Mouse (Mus musculus) midbrain, embryonic 11.5 days (tissue): ENCODE results near the gene Prkce. TPM values are rescaled to one million over a fixed set of nuclear protein-coding genes. Genes with fewer than 3 reads are reported as not detected.

Experiments used
- ATAC-seq: fragments of 200-750 bp; cut with Nextera tagmentation; 2 replicates; pipeline ENCODE4 v1.8.0; 2017; ENCODE audit warnings: moderate TSS enrichment, moderate library complexity; ENCODE audit not compliant: low FRiP score
- DNase-seq: peaks from one replicate; pipeline ENCODE4 v3.0.0; 2015; ENCODE audit warnings: low spot score; ENCODE audit errors: missing footprints
- H3K27ac ChIP-seq: fragments of 300-500 bp; sonication (generic); 2 replicates; pipeline ENCODE4 v1.5.1; 2014; ENCODE audit warnings: low read depth, low read length
- H3K27me3 ChIP-seq: fragments of 300-500 bp; sonication (generic); 2 replicates; pipeline ENCODE4 v1.6.1; 2014; ENCODE audit warnings: mild to moderate bottlenecking, low read length, moderate library complexity, mixed read lengths; ENCODE audit not compliant: control insufficient read depth, insufficient read depth
- H3K36me3 ChIP-seq: fragments of 300-500 bp; sonication (generic); 2 replicates; pipeline ENCODE4 v1.6.1; 2014; ENCODE audit warnings: mild to moderate bottlenecking, low read length, moderate library complexity, mixed read lengths; ENCODE audit not compliant: control insufficient read depth, insufficient read depth
- H3K4me1 ChIP-seq: fragments of 300-500 bp; sonication (generic); 2 replicates; pipeline ENCODE4 v1.6.1; 2014; ENCODE audit warnings: low read length; ENCODE audit not compliant: control insufficient read depth, insufficient read depth
- H3K4me2 ChIP-seq: fragments of 300-500 bp; sonication (generic); 2 replicates; pipeline ENCODE4 v1.6.1; 2014; ENCODE audit warnings: mild to moderate bottlenecking, moderate library complexity
- H3K4me3 ChIP-seq: fragments of 300-500 bp; sonication (generic); 2 replicates; pipeline ENCODE4 v1.5.1; 2014; ENCODE audit warnings: low read depth, low read length
- H3K9ac ChIP-seq: fragments of 300-500 bp; sonication (generic); 2 replicates; pipeline ENCODE4 v1.6.1; 2014; ENCODE audit warnings: low read length
- H3K9me3 ChIP-seq: fragments of 300-500 bp; sonication (generic); 2 replicates; pipeline ENCODE4 v1.6.1; 2016; ENCODE audit warnings: low read length; ENCODE audit not compliant: control insufficient read depth
- WGBS: fragments of 180-500 bp; shearing (Covaris S2); extraction: QIAGEN DNeasy Blood & Tissue Kit; methylation state at CpG from one replicate; pipeline ENCODE4 v1.1.7; 2014; 5-methylcytosine and 5-hydroxymethylcytosine counted together
- polyA plus RNA-seq: library from polyadenylated mRNA; unstranded; fragments of >200 nt; fragmentation: Nextera tagmentation; extraction: Ambion mirVana; gene quantifications from 2 replicates; pipeline ENCODE4 v1.2.1, GENCODE M21; 2014

The Prkce gene
- polyA plus RNA-seq, 1 experiment from 2014 or later = 3.5 TPM

- Histone ChIP-seq H3K36me3 (no peaks in the 10 kb centered on the region), H3K9me3 (no peaks in the 10 kb centered on the region), H3K4me3 (no peak overlapping the region), H3K4me1 (no peaks in the 10 kb centered on the region), H3K27me3 (no peaks in the 10 kb centered on the region), H3K27ac (no peak overlapping the region), H3K9ac (no peak overlapping the region), H3K4me2 (no peak overlapping the region)
- DNase-seq (peak; percentile 54), ATAC-seq (no peak)
- WGBS = 88% methylated on average over 10 of the region's 10 CpGs
Observed at GRCm38 (mm10) chr17:86236026-86236712, 68.6 kb downstream of the Prkce start.

DNA sequence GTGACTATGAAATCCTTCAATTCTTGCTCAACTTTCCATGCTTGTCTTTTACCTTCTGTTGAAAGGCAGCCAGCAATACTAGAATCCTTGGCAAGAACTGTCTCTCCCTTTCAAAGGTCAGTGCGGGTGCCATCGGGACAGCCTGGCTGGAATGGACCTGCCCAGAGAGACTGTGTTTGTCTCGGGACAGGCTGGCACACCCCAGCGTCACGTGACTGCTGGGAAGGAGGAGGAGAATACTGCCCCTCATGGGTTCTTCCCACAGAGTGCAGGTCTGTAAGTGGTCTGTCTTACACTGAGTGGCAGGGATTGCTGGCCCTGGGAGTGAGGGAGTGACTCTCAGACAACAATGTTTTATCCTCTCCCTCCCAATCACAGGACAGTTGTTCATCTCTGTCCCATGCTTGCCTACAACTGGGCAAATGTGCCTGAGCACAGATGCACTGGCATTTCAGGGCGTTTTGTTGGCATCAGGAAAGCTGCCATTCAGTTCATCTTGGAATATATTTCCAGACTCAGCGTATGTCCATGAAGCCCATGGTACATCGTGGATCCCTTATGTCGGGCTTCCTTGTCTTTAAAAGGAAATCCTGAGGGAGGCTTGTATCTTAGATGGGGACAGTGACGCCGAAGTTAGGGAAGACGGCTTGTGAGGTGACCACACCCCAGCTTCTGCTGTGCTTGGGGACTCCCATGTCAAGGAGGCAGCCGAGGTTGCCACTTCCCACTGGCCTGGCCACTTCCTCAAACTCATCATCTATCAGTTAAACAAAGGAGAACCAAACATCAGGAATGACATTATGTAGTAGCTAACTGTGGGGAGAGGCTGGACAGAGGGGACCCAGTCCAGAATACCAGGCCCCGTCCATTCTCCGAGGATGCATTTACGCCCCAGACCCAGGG lies 69.5 kb downstream of the Prkce start:
- WGBS = 90% methylated on average over 16 of the region's 16 CpGs
- H3K9me3 ChIP-seq = no peaks in the 10 kb centered on the region
- H3K36me3 ChIP-seq = no peaks in the 10 kb centered on the region
- ATAC-seq (no peak), DNase-seq (peak; percentile 67)
- no peak overlapping the region for H3K4me3 ChIP-seq
- H3K27ac ChIP-seq = no peak overlapping the region
- no peak overlapping the region for H3K9ac ChIP-seq
- H3K27me3 ChIP-seq = no peaks in the 10 kb centered on the region
- H3K4me2 ChIP-seq = no peak overlapping the region
- H3K4me1 ChIP-seq = no peaks in the 10 kb centered on the region

DNA sequence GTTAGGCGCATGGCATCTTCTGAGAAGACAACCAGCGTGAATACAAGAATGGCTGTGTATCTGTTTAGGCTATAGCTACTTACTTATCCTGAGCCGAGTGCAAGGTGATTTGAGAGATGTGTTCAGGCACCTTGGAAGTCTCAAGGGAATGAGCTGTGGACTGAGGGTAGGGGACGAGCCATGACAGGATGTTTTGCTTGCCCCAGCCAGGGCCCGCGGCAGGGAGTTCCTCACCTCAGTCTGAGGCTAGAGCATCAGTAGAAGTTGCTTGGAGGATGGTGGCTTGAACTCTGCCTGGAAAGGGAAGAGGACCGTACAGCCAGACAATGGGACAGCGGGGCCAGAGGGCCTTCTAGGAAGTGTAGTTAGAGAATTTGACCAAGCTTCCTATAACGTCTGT lies 74.7 kb downstream of the Prkce start:
- WGBS = 88% methylated on average over 9 of the region's 9 CpGs
- H3K4me1 ChIP-seq = no peaks in the 10 kb centered on the region

GRCm38 (mm10) chr17:86243109-86243527 lies 75.5 kb downstream of the Prkce start:
- Histone ChIP-seq H3K4me1 (no peaks in the 10 kb centered on the region), H3K36me3 (no peaks in the 10 kb centered on the region), H3K4me2 (no peak overlapping the region), H3K9me3 (no peaks in the 10 kb centered on the region), H3K9ac (no peak overlapping the region), H3K4me3 (no peak overlapping the region), H3K27ac (no peak overlapping the region), H3K27me3 (no peaks in the 10 kb centered on the region)
- ATAC-seq = no peak
- 90% methylated on average over 16 of the region's 16 CpGs for WGBS
- DNase-seq = no peak

More for the DNA sequence above, 74.7 kb downstream of the Prkce start:
- ATAC-seq (no peak), DNase-seq (no peak)
- Histone ChIP-seq H3K9ac (no peak overlapping the region), H3K9me3 (no peaks in the 10 kb centered on the region), H3K36me3 (no peaks in the 10 kb centered on the region), H3K4me3 (no peak overlapping the region), H3K27ac (no peak overlapping the region), H3K4me2 (no peak overlapping the region), H3K27me3 (no peaks in the 10 kb centered on the region)

DNA sequence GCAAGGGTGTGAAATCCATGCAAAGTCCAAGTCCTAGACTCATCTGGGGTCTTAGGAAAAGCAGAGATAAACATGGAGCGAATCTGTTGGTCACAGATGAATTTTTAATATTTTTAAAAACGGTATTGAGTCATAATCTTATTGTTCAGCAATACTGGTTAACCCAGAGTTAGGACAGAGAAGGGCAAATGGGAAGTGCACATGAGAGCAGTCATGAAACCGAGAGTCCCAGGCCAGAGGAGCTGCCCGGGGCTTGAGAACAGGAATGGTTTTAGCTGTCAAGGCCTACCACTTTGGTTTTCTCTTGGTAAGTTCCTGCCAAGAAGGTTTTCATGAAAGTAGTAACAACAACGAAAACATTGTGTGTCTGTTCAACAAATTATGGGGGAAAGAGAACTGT lies 76.8 kb downstream of the Prkce start:
- H3K36me3 ChIP-seq = no peaks in the 10 kb centered on the region
- no peaks in the 10 kb centered on the region for H3K9me3 ChIP-seq
- H3K4me2 ChIP-seq = no peak overlapping the region
- H3K9ac ChIP-seq = no peak overlapping the region
- no peak for ATAC-seq
- WGBS = 89% methylated on average over 5 of the region's 5 CpGs
- no peaks in the 10 kb centered on the region for H3K27me3 ChIP-seq
- no peaks in the 10 kb centered on the region for H3K4me1 ChIP-seq
- no peak for DNase-seq
- H3K4me3 ChIP-seq = no peak overlapping the region
- no peak overlapping the region for H3K27ac ChIP-seq

DNA sequence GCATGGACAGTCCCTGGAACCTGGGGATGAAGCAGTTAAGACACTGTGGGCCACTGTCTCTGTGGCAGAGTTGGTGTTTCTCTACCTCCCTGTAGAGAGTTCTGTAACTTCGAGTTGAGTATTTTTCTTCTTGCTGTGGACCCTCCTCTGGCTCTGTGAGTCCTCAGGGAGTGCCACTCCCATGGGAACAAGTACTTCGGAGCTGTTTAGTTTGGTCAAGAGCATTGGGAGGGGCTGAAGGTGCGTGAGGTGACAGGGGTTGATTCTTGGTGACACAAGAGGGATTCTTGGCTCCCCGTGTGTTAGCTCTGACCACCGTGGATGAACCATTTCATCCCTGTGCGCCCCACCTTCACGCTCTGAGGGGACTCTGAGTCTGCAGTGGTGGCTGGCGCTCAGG lies 81.2 kb downstream of the Prkce start:
- H3K9ac ChIP-seq = no peak overlapping the region
- no peaks in the 10 kb centered on the region for H3K36me3 ChIP-seq
- WGBS = 89% methylated on average over 8 of the region's 8 CpGs
- no peak overlapping the region for H3K4me2 ChIP-seq
- no peak for DNase-seq
- no peak overlapping the region for H3K27ac ChIP-seq
- no peaks in the 10 kb centered on the region for H3K27me3 ChIP-seq
- no peaks in the 10 kb centered on the region for H3K4me1 ChIP-seq
- ATAC-seq = no peak
- no peak overlapping the region for H3K4me3 ChIP-seq
- no peaks in the 10 kb centered on the region for H3K9me3 ChIP-seq

DNA sequence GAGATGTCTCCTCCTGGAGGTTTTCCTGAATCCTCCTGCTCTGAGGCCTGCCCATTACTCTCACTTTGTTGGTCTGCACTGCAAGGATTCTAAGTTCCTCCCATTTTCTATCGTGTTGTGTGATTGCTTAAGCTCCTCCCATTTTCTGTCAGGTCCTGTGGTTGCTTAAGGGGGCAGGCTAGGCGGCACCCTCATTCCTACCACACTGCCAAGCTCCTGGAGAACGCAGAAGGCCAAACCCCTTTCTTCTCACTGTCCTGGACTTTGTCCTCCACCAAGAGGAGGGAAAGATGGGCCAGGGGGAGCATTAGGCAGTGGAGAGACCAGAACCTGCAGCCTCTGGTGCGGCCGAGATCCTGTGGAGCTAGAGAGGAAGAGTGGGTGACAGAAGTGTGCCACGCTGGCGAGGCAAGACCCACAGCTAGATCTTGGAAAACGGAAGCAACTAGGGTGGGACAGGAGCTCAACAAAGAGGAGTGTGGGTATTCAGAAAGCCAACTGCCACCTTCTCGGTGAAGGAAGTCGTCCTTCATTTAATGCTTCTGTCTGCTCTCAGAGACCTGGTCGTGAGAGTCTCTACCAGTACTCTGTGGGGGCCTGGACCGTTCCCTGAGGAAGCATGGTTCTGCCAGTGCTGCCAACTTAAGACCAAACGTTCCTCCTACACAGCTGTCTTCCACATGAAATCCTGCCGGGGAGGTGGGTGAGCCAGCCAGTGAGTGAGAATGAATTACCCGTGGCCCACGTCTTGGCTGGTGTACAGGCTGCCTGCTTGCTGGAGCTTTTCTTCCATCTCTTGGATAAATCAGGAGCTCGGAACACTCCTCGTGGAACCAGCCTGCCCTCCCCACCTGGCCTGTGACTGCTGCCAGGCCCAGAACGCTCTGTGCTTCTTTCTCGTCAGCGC lies 82.2 kb downstream of the Prkce start:
- no peaks in the 10 kb centered on the region for H3K36me3 ChIP-seq
- no peak overlapping the region for H3K9ac ChIP-seq
- no peaks in the 10 kb centered on the region for H3K4me1 ChIP-seq
- H3K4me3 ChIP-seq = no peak overlapping the region
- no peak overlapping the region for H3K27ac ChIP-seq
- H3K9me3 ChIP-seq = no peaks in the 10 kb centered on the region
- no peak overlapping the region for H3K4me2 ChIP-seq
- 88% methylated on average over 21 of the region's 21 CpGs for WGBS
- no peaks in the 10 kb centered on the region for H3K27me3 ChIP-seq
- ATAC-seq = no peak
- no peak for DNase-seq

DNA sequence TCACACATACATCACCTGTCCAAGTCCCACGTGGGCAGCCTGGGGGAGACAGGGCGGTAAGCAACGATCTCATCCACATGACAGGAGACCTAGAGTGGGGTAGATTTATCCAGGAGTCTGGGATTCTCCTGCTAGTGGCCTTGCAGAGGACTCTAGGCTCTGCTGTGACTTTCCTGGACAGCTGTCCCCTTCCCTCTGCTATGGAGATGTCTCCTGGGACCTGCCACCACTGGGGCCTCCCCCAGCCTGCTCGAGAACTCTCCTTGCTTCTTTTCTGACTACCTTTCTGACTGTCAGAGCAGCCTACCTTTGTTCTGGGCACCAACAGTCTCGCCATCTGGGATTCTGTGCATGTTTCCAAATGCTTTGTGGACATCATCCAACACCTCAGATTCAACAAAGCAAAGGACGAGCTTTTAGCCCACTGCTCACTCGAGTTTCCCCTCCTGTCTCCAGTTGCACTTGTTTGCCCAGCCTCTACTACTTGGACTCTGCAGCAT lies 82.9 kb downstream of the Prkce start:
- Histone ChIP-seq H3K36me3 (no peaks in the 10 kb centered on the region), H3K27ac (no peak overlapping the region), H3K4me1 (no peaks in the 10 kb centered on the region), H3K27me3 (no peaks in the 10 kb centered on the region), H3K9ac (no peak overlapping the region), H3K9me3 (no peaks in the 10 kb centered on the region), H3K4me3 (no peak overlapping the region), H3K4me2 (no peak overlapping the region)
- no peak for DNase-seq
- WGBS = 85% methylated on average over 7 of the region's 7 CpGs
- ATAC-seq = no peak
